Mouse (Mus musculus): ENCODE data around the gene Abi1.
"Not testable (repeated sequence)": the region's sequence is repeated elsewhere in the genome, so short reads cannot be mapped to it uniquely, and the experiment has no call there.

Abi1 gene

DNA sequence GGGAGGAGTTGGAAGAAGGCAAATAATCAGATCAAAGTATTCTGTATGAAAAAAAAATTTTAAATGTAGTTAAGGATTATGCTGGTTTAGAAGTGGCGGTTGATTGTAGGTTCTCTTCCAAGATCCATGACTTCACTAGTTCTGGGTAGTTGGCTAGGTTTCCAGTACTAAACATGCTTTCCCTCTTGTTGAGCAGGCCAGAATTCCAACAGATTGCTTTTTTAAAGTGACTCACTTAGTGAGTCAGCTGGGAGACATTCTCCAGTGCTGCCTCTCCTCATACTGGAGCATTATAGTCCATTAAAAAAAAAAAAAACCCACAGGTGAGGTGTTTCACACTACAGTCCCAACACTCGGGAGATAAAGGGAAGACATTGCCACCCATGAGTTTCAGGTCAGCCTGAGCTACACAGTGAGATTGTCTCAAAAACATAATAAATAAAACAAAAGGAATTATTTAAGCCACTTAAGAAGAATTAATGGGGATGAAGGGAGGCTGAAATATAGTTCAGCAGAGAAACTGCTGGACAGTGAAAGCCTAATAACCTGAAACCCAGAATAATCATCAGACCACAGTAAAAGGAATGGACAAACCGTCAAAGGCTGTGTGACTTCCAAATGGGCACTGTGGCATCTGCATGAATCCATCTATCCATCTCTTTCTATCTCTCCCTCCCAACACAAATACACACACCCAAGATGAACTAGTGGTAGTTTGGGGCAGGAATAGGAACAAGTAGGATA lies 5.2 kb downstream of the Abi1 start:
- DNase-seq (ENCODE audit: extremely low read depth, insufficient read length, low spot score) = peak; percentile 65

DNA sequence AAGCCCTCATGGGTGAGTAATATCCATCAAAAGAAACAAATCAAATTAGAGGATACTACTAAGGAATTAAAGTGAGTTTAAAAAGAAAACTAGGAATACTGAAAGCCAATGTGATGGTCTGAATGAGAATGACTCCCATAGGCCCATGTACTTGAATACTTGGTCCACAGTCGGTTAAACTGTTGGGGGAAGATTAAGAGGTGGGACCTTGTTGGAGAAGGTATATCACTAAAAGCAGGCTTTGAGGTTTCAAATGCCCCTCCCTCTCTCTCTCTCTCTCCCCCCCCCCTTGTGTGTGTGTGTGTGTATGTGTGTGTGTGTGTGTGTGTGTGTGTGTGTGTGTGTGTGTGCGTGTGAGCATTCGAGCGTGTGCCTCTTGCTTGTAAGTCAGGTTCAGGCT lies 9.4 kb downstream of the Abi1 start:
- DNase-seq (ENCODE audit: extremely low read depth, insufficient read length, low spot score) = no peak

GRCm38 (mm10) chr2:23028826-23029225 lies 11.2 kb downstream of the Abi1 start:
- DNase-seq (ENCODE audit: extremely low read depth, insufficient read length, low spot score) = no peak

GRCm38 (mm10) chr2:23026379-23026778 lies 13.7 kb downstream of the Abi1 start:
- no peak for DNase-seq (ENCODE audit: extremely low read depth, insufficient read length, low spot score)

DNA sequence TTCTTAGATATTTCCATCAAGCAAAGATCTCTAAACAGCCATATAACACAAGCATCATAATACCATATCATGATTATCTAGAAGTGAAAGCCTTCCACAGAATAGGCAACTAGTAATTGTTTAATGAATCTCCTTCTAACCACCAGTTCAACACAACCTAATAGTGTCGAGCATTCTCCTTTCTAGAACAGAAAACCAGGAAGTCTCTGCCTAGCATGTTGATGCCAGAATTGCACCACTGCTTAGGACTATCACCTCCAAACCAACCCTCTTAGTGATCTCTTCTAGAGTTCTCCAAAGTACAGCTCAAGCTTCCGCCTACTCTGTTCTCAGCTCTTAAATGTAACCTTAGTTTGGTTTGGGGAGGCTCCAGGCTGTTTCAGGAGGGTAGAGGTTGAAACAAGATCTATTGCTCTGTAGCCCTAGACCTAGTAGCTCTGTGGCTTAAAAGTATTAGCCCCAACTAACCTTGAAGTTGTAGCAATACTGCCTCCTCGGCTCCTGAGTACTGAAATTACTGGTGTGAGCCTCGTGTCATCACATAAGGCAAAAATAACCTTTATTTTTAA lies 16.2 kb downstream of the Abi1 start:
- no peak for DNase-seq (ENCODE audit: extremely low read depth, insufficient read length, low spot score)

DNA sequence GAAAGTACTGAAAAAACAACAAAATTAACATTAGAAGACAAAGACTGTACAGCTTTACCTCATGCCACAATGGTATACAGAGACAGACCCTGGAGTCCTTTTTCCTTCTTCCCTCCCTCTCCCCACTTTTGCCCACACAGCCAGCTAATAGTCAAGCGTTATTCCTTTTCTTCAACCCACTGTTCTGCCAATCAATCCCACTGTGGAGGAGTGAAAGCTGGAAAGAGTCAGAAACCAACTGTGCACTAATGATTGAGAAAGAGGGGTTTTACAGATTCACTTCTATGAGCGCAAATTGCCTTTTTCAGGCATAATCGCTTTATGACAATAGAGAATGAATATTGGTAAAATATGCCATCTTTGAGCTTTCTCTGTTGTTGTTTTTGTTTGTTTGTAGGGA lies 17.0 kb downstream of the Abi1 start:
- DNase-seq (ENCODE audit: extremely low read depth, insufficient read length, low spot score) = no peak

GRCm38 (mm10) chr2:23021721-23022120 lies 18.3 kb downstream of the Abi1 start:
- peak; percentile 30 for DNase-seq (ENCODE audit: extremely low read depth, insufficient read length, low spot score)

DNA sequence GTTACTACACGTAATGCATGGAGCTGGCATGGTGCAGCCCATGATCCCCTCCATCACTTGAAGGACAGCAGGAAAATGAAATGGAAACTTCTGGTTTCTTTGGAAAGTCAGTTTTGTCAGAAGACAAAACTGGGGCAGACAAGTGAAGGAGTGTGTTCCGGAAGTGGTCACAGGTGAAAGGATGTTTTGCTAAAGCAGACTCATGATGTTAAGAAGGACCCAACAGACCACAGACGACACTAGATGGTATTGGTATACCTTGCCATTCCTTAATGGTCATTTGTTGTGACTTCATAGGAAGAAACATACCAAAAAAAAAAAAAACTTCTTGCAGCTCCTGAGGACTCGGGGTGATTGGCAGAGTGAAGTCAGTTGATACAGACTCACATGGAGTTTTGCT lies 18.7 kb downstream of the Abi1 start:
- DNase-seq (ENCODE audit: extremely low read depth, insufficient read length, low spot score) = no peak

DNA sequence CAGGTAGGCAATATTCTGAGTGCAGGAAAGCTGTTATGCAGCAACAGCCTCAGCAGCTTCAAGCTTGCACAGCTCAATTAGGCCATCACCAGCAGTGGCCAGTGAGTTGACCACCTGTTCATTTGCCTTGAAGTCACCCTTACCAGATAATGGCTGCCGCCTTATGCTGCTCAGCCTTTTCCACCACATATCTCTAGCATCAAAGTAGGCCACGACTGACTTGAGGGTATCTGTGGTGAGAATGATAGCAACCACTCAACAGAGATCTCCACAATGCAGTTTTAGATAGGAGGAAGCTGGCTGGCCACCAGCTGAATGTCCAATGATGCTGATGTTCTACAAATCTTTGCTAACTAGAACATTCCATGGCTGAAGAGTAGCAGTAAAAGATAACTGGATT lies 20.9 kb downstream of the Abi1 start:
- DNase-seq (ENCODE audit: extremely low read depth, insufficient read length, low spot score) = no peak

DNA sequence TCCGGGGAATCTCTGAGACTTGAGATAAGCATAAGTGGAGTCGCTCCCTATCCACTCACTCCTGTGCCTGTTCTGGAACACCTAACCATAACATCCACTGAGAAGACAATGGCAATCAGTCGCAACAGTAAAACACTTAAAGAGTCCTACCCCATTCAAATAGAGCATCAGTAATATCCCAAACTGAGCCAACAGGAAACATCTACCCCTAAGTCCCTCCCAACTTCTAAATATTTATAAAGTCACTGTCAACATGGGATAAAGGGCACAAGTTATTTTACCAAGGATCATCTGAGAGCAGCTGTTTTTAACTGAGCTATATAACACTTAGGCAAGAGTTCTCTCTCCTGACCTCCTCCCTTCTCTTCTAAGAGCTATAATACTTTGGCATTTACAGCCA lies 23.9 kb downstream of the Abi1 start:
- DNase-seq (ENCODE audit: extremely low read depth, insufficient read length, low spot score) = no peak

GRCm38 (mm10) chr2:23015335-23015734 lies 24.7 kb downstream of the Abi1 start:
- no peak for DNase-seq (ENCODE audit: extremely low read depth, insufficient read length, low spot score)

DNA sequence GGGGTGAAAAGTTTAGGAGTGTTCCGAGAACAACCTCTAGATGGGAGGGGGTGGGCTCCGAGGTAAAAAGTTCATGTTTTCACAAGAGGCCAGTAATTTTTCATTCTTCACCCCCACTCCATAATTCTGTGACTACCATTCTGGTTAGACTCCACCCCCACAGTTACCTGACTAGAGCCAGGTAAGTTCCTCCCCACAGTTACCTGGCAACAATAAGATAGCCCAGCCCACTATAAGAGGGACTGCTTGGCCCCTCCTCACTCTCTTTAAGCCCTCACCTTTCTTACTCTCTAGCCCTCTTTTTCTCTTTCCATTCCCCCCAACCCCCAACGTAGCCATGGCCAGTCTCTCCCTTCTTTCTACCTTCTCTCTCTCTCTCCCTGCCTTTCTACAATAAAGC lies 25.1 kb downstream of the Abi1 start:
- DNase-seq (ENCODE audit: extremely low read depth, insufficient read length, low spot score) = not testable (repeated sequence)

- no peak for DNase-seq (ENCODE audit: extremely low read depth, insufficient read length, low spot score)
Observed at GRCm38 (mm10) chr2:23008256-23008655, 31.8 kb downstream of the Abi1 start.

DNA sequence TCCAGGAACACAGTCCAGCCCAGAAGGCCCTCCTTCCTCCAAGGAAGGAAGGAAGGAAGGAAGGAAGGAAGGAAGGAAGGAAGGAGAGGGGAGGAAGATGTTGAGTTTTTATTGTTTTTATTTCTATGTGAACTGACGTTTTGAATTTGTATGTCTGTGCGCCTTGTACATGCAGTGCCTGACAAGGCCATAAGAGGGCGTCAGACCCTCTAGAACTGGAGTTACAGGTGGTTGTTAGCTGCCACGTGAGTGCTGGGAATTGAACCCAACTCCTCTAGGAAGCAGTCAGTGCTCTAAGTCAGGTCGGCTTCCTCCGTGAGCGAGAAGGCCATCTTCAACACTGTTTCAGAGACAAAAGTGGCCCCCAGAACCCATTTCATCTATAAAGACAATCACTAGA lies 32.5 kb downstream of the Abi1 start:
- no peak for DNase-seq (ENCODE audit: extremely low read depth, insufficient read length, low spot score)

GRCm38 (mm10) chr2:23007149-23007548 lies 32.9 kb downstream of the Abi1 start:
- no peak for DNase-seq (ENCODE audit: extremely low read depth, insufficient read length, low spot score)

DNA sequence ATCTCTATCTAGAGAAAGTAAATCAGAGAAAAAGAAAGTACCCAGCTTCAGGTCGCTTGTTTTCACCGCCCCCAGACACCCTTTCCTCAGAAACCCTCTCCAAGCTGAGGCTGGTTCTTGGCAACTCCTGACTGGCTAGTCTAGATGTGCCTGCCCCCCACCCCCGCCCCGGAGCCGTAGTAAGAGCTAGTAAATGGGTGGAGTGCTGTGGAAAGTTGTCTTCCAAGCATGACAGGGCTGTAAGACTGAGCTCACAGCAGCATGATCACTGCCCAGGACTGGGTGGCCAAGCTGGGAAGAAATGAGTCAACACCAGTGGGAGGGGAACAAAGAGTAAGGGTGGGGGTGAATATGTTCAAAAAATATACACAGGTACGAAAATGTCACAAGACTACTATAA lies 33.8 kb downstream of the Abi1 start:
- peak; percentile 46 for DNase-seq (ENCODE audit: extremely low read depth, insufficient read length, low spot score)

- no peak for DNase-seq (ENCODE audit: extremely low read depth, insufficient read length, low spot score)
Observed at GRCm38 (mm10) chr2:23002637-23003036, 37.4 kb downstream of the Abi1 start.

- DNase-seq (ENCODE audit: extremely low read depth, insufficient read length, low spot score) = no peak
Observed at GRCm38 (mm10) chr2:22999620-23000019, 40.4 kb downstream of the Abi1 start.

- no peak for DNase-seq (ENCODE audit: extremely low read depth, insufficient read length, low spot score)
Observed at GRCm38 (mm10) chr2:22998804-22999203, 41.2 kb downstream of the Abi1 start.

GRCm38 (mm10) chr2:22998015-22998414 lies 42.0 kb downstream of the Abi1 start:
- no peak for DNase-seq (ENCODE audit: extremely low read depth, insufficient read length, low spot score)

- DNase-seq (ENCODE audit: extremely low read depth, insufficient read length, low spot score) = peak; percentile 16
Observed at GRCm38 (mm10) chr2:22996071-22996470, 44.0 kb downstream of the Abi1 start.

- no peak for DNase-seq (ENCODE audit: extremely low read depth, insufficient read length, low spot score)
Observed at GRCm38 (mm10) chr2:22985973-22986657, 53.9 kb downstream of the Abi1 start.

All from 3134 (cell line).